Mouse (Mus musculus): ENCODE measurements around the gene T2.

- TF ChIP-seq GATA1 (IDR thresholded peaks at IDR 0.05; ENCODE audit: borderline replicate concordance, low read length): no peak
- no peak for TF ChIP-seq FLI1 (IDR thresholded peaks at IDR 0.05; ENCODE audit: low read length)
Measured at GRCm38 (mm10) chr17:8467771-8468170, 112.0 kb downstream of the T2 start.

Measured in megakaryocyte, embryonic 14.5 days (primary cell).